Mouse (Mus musculus) induced T-regulatory cell, adult 2 months (primary cell): ENCODE measurements around the gene Akap2.

Source experiments
- DNase-seq: peaks from one replicate; pipeline ENCODE4 v3.0.0-alpha.2; 2012; ENCODE audit warnings: low read depth

Akap2 gene

DNA sequence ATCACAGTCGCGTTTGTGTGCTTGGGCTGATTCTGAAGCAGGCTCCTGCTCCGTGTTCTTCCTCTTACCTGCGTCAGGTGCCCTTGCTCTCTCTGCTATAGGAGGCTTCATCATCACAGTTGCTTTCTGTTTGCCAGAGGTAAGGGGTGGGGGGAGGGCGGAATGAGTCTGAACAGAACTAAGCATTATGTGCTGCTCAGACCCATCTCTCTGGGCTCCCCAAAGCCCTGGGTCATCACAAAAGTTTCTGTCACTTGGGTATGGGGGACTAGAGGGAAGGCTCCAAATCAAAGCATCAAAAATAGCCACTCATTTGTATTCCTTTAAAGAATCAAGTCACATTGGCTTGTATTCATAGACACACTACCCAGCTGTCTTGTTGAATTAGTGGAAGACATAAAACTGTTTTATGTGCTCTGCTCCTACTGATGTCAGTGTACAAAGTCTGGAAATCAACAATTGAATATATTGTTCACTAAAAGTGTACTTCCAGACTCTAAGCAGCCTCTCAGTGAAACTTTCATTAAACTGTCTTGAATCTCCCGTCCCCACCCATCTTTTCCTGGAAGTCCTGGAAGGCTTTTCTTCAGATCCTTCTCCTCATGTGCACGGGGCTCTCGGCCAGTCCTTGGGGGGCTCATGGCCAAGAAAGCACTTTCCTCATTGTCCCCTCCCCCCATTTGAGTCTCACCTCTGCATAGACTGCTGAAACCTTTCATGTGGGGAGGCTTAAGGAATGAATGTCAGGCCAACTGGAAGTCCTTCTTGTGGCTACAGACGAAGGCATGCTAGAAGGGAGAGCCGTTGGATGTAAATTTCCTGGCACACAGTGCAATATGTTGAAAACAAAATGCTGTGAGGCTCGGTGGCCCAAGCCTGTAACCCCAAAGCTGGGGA, 13.6 kb upstream of the Akap2 start:
- no peak for DNase-seq

DNA sequence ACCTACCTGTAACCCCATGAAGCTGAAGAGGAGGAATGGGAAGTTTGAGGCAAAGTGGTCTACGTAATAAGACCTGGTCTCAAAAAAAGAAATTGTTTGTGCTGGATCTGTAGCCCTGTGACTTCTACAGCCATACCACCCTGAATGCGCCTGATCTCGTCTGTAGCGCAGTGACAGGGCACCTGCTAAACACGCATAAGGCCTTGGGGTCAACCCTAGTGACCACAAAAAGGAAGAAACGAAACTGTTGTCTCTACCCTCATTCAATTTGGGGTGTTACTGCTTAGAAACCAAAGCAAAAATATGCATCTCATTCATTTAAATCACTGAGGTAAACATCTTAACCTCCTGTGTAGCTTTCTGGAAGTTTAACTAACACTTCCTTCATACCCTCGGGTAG, 12.9 kb upstream of the Akap2 start:
- DNase-seq, result no peak

DNA sequence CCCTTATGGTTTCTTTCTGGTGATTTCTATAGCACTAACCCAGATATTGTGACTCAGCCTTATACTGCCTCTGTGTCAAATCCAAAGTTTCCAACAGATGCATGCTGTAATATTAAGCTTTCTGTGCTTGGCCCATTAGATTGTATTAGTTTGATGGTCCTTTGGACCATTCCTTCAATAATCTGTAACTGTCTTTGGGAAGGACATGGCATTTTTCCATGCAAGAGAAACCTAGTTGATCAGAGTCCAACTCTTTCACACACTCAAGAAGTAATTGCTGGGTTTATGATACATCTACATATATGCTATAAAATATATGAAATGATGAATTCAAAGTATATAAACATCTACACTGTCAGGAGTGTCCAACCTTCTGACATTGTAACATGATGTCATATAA, 1.6 kb upstream of the Akap2 start:
- no peak for DNase-seq

DNA sequence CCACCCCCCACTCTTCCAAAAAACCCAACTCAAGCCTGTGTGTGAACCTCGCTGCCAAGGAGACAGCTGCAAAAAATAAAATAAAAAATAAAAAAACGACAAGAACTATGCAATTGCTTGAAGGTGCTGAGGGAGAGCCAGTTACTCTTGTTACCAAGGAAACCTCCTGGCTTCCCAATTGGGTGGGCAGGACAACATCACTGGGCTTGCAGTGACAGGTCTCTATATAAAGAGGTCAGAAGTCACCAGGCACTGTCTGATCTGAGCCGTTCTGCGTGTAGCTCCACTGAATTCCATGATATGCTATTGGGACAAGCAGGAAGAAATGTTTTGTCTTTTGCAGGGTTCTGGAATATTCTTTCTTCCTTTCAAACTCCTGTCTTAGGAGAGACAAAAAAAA, 722 bp upstream of the Akap2 start:
- DNase-seq, result no peak

DNA sequence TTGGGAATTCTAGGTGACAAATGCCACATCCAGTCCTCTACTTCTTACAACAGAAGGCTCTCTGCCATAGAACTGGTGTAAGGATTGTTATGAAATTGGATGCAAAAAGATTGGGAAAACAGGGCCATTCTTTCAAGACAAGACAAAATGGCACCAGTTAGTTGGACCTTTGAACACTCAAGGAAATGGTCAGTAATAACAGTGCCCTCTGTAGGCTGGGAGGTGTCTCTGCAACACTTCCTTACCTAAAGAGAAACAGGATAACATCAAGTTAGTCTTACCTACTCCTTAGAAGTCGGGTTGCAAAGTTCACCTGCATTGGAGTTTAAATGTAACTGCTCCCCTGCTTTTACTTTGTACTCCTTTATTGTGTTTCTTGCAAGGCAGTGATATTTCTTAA, 1.9 kb downstream of the Akap2 start:
- no peak for DNase-seq

DNA sequence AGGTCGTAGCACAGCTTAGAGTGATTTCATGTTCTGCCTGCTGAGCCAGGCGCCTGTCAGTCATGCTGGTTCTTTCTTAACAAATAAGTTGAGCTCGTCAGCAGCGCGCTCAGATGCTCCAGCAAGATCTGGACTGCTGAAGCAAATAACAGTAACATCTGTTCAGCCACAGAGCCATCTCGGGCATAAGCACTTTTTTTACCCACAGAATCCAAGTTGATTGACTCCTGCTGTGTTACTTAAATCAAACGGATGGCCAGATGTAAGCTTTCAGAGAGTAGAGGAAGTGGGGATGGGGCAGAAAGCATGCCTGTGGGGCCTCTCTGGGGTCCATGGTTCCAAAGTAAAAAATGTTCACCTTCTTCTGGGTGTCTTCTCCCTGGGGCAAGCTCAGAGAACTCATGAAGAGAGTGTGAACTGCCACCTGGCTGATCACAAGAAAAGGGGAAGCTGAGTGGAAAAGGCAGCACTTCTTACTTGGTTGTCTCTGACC, 3.5 kb downstream of the Akap2 start:
- DNase-seq, result no peak

DNA sequence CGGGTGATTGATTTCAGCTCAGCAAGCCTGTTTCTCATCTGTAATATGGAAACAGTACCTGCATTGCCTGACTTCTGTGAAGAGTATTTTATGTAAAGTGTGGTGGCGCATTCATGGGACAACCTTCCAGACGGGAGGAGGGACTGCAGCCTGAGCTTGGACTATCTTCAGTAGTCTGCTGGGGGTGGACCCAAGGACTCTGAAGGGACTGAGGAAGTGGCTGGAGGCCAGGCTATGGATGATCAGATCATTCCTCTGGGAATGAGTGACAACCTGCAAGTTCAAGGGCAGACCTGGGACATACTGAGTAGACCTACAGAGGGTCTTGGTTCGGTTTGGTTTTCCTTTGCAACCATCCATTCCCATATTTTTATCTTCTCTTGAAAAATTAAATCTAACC, 4.8 kb downstream of the Akap2 start:
- DNase-seq, result no peak

DNA sequence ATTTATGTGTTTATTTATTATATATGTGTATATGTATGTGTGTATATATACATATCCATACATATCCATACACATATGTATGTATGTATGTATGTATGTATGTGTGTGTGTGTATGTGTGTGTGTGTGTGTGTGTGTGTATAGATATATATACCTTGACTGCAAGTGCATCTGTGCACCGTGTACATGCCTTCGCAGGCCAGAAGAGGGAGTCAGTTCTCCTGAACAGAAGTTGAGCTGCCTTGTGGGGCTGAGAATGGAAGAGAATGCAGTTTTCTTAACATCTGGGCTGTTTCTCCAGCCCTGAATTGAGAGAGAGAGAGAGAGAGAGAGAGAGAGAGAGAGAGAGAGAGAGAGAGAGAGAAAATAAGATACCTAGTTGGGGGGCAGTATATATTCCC, 6.2 kb downstream of the Akap2 start:
- DNase-seq, result peak; percentile 41

DNA sequence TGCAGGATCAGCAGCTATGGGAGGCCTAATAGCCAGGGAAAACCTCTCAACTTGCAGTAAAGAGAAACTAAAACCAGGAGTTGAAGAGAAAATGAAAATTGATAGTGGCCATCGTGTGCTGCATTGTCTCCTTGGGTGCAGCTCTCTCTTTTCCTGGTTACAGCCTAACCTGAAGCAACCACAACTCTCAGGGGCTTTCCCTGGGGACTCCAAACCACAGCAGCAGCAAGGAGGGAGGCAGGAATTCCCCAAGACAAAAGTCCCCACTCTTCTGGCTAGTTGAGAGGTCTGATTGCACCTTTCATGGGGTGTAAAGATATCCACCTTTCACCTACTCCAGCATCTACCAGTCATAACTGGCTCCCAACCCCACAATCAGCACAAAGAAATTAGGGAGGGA, 8.1 kb downstream of the Akap2 start:
- peak; percentile 66 for DNase-seq

DNA sequence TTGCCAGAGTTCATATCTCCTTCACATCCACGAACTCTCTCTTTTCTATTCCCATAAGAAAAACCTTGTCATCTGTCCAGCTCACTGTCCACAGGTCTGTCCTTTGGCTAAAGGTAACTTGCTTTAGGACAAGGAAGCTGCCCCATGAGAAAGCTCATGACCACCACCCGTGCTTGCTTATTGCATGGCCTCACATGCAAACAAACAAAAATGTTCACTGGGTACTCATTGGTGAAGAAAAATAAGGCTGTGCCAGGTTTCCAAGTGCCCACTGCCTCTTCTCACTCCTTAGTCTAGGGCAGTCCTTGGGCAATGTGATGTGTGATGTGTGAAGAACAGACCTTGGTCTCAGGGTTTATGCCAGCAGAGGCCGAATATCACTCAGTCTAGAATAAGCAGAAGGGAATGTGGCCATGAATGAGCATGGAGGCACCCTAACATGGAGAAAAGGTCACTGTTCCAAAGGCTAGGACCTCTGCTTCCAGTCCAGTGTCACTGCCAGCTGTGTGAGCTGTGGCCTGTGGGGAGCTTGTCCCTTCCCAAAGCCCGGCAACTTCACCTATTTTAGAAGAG, 11.2 kb downstream of the Akap2 start:
- no peak for DNase-seq

DNA sequence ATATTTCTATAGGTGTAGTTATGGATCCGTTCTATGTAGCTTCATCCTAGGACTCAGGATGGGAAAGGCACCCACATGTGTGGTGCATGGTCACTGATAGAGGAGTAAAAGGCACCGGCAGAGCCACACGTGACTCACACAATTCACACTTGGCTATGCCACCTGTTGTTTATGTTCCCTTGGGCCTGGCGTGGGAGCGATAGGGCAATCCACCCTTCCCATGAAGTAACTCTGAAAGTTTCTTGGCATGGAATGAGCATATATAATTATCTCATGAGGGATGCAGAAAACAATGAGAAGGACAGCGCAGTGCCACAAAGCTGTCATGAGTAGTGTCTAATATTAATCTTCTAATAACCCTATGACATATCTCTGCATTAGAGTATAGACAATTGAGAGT, 12.6 kb downstream of the Akap2 start:
- no peak for DNase-seq

DNA sequence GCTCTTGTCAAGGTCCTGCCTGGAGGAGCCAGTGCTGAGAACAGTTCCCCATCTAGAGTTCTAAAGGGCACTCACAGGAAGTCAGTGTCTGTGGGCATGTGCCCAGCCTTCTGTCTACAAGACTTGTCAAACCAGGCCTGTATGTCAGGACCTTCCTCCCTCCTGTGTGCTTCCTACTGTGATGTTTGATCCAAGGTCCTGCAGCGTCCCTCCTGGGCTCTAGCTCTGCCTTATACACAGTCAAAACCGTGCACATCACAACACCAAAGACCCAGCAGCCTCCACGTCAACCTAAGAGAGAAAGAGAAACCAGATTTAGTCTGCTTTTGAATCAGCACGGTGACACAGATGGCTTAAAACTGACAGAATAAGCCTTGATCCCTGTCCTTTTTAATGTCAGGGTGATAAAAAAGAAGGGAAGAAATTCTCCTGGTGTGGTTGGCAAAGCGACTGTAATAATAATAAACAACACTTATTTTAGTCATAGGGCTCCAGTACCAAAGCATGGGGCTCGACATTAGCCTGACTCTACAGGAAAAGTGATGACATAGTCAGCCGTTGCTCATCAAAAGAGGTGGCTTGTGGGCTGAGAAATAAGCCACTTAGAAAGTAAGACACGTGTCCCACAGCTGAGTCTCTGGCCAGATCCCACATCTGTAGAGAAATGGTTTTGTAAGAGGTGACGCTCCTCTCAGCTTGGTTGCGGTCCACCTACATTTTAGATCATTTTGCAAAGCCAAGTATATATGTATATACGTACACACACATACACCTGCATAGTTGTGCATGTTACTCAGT, 13.5 kb downstream of the Akap2 start:
- DNase-seq, result peak; percentile 86

DNA sequence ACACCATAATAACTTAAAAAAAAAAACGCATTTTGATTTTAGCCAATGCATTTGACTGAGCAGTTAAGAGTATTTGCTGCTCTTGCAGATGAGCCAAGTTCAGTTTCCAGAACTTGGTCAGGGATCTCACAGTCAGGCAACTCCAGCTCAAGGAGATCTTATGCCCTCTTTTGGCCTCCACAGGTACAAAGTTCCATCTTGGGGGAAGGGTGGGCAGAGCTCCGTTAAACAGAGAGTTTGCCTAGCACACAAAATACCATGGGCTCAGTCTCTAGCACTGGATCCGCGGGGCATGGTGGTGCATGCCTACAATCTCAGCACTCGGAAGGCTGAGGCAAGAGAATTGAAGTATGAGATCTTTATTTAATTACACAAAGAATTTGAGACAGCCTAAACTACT, 14.9 kb downstream of the Akap2 start:
- no peak for DNase-seq

DNA sequence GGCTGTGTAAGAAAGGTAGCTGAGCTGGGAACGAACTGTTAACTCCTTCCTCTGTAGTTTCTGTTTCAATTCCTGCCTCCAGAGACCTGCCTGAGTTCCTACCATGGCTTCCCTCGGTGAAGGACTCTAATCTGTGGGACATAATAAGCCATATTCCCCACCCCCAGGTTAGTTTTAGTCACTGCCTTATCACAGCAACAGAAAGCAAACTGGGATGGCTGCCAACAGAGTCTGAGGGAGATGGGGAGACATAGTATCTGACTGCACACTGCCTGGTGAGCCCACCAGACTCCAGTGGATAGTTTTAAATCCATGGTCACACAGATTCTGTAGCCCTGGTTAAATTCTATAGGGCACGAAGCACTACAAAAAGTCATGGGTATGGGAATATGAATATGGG, 16.0 kb downstream of the Akap2 start:
- no peak for DNase-seq

DNA sequence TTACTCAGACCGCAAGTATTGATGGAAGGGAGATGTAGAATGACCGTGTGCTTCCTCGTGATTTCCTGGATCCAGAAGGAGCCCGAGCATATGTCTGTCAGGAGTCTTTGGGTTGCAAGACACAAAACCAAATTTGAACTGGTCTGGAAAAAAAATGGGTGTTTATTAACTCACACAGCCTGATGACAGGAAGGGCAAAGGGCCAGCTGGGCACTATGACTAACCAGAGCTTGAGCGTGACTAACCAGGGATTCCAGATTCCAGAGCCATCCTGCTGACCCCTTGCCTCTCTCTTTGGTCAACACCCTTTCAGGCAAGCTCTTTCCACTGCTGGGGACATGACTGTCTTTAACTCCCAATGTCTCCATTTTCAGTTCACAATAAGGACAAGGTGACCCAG, 18.0 kb downstream of the Akap2 start:
- no peak for DNase-seq

DNA sequence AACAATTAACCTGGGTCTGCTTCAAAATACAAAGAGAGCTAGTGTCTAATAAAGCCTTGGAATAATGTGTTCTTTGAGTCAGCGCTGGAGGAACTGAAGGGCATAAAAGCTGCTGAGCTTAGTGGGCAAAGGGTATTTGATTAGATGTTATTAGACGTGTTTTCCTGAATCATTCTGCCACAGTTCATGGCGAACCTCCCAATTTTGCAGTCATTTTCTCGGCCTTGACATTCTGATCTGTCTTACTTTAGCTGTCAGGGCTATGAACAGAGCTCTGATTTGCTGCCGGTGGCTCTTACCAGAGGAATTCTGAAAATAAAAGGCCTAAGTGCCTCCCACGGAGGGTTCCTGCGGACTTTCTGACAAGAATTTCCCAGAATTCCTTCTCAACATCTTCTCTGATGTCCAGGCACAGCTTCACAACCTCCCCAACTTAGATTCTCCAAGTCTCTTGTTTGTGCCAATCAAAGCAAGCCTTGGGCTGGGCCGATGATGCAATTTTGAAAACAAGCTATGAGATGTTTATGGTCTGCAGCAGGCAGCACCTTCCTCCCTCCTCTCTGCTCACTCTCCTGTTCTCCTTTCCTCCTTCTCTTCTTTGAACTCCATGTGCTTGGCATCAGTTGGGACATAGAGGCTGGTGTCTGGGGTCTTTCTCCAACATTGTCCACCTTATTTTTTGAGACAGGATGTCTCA, 21.5 kb downstream of the Akap2 start:
- DNase-seq, result no peak

DNA sequence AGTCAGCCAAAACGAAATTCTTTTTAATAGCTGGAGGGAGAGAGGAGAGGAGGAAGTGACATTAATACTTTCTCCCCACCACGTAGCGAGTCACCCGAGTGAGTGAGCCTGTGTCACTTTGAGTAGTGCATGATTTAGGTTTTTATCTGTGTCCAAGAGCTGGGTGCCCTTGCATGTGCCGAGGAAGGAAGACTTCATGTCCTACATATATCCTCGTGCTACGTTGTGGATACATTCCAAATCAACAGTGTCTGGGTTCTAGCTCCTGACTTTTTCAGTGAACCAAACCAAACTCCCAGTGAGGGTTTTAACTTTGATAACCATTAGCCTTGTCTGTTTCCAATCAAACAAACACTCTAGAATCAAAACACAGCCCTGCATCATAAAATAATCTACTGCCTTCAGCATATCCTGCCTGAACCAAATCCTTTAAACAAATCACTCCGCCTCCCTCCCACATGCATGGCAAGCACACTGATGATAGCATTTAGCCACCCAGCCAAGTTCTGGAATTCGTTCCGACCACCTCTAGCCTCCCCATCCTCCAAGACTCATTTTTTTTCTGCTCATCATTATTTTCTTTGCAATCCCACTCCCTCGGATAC, 26.0 kb downstream of the Akap2 start:
- DNase-seq, result no peak

DNA sequence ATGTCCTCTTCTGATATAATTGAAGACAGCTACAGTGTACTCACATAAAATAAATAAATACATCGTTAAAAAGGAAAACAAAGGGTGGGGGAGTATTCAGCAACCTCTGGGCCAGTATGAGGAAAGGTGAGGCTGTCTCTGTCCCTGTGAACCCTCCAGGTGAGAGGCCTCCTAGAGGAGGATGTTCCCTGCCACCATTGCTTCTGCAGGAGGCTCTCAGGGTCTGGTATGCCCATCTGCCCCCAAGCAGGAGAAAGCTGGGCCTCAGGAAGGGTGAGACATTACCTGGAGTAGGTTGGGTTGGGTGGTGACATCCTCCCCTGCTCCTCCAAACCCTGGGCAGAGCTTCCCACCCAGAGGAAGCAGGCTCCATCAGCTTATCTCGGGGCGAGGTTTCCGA, 33.2 kb downstream of the Akap2 start:
- DNase-seq, result no peak

DNA sequence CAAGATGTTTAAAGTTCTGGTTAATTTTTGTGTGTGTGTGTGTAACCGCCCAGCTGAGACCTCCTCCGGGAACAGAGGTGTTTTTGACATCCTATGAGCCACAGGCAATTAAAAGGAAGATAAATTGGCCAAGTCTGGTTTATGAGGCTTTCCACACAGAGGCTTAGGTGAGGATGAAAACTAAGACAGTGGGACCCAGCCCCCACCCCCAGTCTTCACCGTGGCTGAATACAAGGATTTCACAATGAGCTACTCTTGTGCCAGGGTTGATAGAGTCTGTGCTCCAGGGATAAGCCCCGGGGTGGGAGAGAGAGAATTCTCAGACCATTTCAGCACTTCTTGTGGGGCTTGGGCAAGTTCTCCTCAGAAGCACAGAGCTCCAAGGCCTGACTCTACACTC, 33.6 kb downstream of the Akap2 start:
- no peak for DNase-seq

DNA sequence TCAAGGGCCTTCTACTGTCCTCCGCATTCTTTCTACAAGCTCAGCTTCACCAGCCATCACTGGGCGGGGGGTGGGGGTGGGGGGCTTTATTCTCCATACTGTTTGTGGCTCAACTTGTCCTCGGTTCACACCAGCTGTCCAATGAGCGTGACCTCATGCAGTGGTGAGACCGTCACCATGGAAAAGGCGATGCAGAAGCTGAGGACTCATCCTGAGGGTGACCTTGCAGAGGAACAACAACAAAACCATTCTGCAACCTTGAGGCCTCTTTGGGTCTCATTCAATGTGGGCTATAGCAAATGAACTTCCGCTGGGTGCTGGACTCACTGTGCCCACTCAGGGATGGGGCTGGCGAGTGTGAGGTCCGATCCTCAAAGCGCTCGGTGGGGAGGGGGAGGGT, 34.1 kb downstream of the Akap2 start:
- DNase-seq, result no peak

DNA sequence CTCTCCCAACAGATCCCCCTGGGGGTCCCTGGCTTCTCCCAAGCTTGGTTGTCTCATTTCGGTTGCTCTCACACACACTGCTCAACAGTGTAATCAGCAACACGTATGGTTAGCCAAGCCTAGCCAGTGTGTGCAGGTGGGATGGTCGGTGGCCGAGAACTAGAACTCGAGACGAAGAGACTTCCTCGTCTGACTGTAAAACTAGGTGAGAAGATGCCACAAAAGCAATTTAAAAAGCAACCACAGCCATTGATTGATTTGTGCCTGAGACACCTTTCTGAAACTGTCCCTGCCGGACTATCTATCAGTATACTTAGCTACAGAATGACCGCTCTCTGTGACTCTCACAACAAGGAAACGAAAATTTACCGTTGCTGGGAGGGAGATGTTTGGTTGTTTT, 37.6 kb downstream of the Akap2 start:
- no peak for DNase-seq

DNA sequence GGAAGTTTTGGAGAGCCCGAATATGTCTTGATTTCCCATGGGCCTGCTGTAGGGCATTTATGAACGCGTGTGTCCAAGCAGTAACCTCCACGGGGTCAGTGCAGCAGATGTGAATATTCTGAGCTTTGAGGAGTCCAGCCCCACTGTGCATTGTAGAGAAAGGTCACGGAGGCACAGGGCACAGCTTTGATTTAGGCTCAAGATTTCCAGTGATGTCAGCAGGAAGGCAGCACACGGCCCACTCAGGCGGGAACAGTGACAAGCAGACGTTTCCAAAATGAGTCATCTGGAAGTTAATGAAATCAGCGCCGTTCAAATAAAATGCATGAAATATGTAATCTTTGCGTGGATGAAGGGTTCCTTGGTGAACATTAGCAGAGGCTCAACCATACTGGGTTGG, 40.5 kb downstream of the Akap2 start:
- DNase-seq, result peak; percentile 35
